Mouse (Mus musculus): Measurements from ENCODE around the gene Wdfy3. TPM values are rescaled to one million over a fixed set of nuclear protein-coding genes. Genes with fewer than 3 reads are reported as not detected.

Gene Wdfy3
- polyA plus RNA-seq, 1 experiment from 2014 or later: 33.2 TPM

GRCm38 (mm10) chr5:101957419-101957818 lies 112.3 kb downstream of the Wdfy3 start:
- no peak for DNase-seq (ENCODE audit: low spot score)
- no peak overlapping the region for H3K4me2 ChIP-seq (replicated peaks; ENCODE audit: low read depth, low read length)
- no peak overlapping the region for H3K27ac ChIP-seq (ENCODE audit: low read depth, low read length)
- no peak overlapping the region for H3K4me3 ChIP-seq (ENCODE audit: low read depth, low read length)
- ATAC-seq (ENCODE audit: low FRiP score): no peak
- H3K36me3 ChIP-seq (ENCODE audit: control insufficient read depth, insufficient read depth, low read length): peaks cover 7% of the 10 kb centered on the region; the same call in 1 of the 2 replicates
- no peak overlapping the region for H3K9ac ChIP-seq (ENCODE audit: low read depth, low read length)
- no peaks in the 10 kb centered on the region for H3K4me1 ChIP-seq (replicated peaks; ENCODE audit: control insufficient read depth, insufficient read depth, low read length)
- H3K27me3 ChIP-seq (ENCODE audit: control insufficient read depth, insufficient read depth, low read length): no peaks in the 10 kb centered on the region
- no peaks in the 10 kb centered on the region for H3K9me3 ChIP-seq (ENCODE audit: control insufficient read depth, low read length)
- WGBS: 92% methylated on average over 8 of the region's 8 CpGs

- Histone ChIP-seq H3K4me1 (replicated peaks; ENCODE audit: control insufficient read depth, insufficient read depth, low read length) (no peaks in the 10 kb centered on the region), H3K4me3 (ENCODE audit: low read depth, low read length) (no peak overlapping the region), H3K36me3 (ENCODE audit: control insufficient read depth, insufficient read depth, low read length) (0 out of 2 replicates have a peak, but pooled peaks cover 2% of the 10 kb centered on the region), H3K27ac (ENCODE audit: low read depth, low read length) (no peak overlapping the region), H3K27me3 (ENCODE audit: control insufficient read depth, insufficient read depth, low read length) (no peaks in the 10 kb centered on the region), H3K4me2 (replicated peaks; ENCODE audit: low read depth, low read length) (no peak overlapping the region), H3K9me3 (ENCODE audit: control insufficient read depth, low read length) (no peaks in the 10 kb centered on the region), H3K9ac (ENCODE audit: low read depth, low read length) (no peak overlapping the region)
- no peak for ATAC-seq (ENCODE audit: low FRiP score)
- no peak for DNase-seq (ENCODE audit: low spot score)
- 90% methylated on average over 16 of the region's 16 CpGs for WGBS
These were observed 115.1 kb downstream of the Wdfy3 start for GRCm38 (mm10) chr5:101954393-101955340.

- Histone ChIP-seq H3K4me1 (replicated peaks; ENCODE audit: control insufficient read depth, insufficient read depth, low read length) (no peaks in the 10 kb centered on the region), H3K36me3 (ENCODE audit: control insufficient read depth, insufficient read depth, low read length) (0 out of 2 replicates have a peak, but pooled peaks cover 2% of the 10 kb centered on the region), H3K9me3 (ENCODE audit: control insufficient read depth, low read length) (no peaks in the 10 kb centered on the region), H3K4me2 (replicated peaks; ENCODE audit: low read depth, low read length) (no peak overlapping the region), H3K9ac (ENCODE audit: low read depth, low read length) (no peak overlapping the region), H3K4me3 (ENCODE audit: low read depth, low read length) (no peak overlapping the region), H3K27me3 (ENCODE audit: control insufficient read depth, insufficient read depth, low read length) (no peaks in the 10 kb centered on the region), H3K27ac (ENCODE audit: low read depth, low read length) (no peak overlapping the region)
- 92% methylated on average over 1 of the region's 1 CpGs for WGBS
- DNase-seq (ENCODE audit: low spot score) (no peak), ATAC-seq (ENCODE audit: low FRiP score) (no peak)
These were observed 117.8 kb downstream of the Wdfy3 start for GRCm38 (mm10) chr5:101951918-101952317.

GRCm38 (mm10) chr5:101949323-101949722 lies 120.4 kb downstream of the Wdfy3 start:
- DNase-seq (ENCODE audit: low spot score) (no peak), ATAC-seq (ENCODE audit: low FRiP score) (no peak)

GRCm38 (mm10) chr5:101948641-101949040 lies 121.1 kb downstream of the Wdfy3 start:
- H3K9ac ChIP-seq (ENCODE audit: low read depth, low read length): no peak overlapping the region
- no peak overlapping the region for H3K4me2 ChIP-seq (replicated peaks; ENCODE audit: low read depth, low read length)
- no peaks in the 10 kb centered on the region for H3K4me1 ChIP-seq (replicated peaks; ENCODE audit: control insufficient read depth, insufficient read depth, low read length)
- H3K9me3 ChIP-seq (ENCODE audit: control insufficient read depth, low read length): no peaks in the 10 kb centered on the region
- 0 out of 2 replicates have a peak, but pooled peaks cover 2% of the 10 kb centered on the region for H3K36me3 ChIP-seq (ENCODE audit: control insufficient read depth, insufficient read depth, low read length)
- 87% methylated on average over 7 of the region's 7 CpGs for WGBS
- DNase-seq (ENCODE audit: low spot score): no peak
- no peak overlapping the region for H3K27ac ChIP-seq (ENCODE audit: low read depth, low read length)
- no peaks in the 10 kb centered on the region for H3K27me3 ChIP-seq (ENCODE audit: control insufficient read depth, insufficient read depth, low read length)
- no peak for ATAC-seq (ENCODE audit: low FRiP score)
- H3K4me3 ChIP-seq (ENCODE audit: low read depth, low read length): no peak overlapping the region

More at GRCm38 (mm10) chr5:101949323-101949722, 120.4 kb downstream of the Wdfy3 start:
- Histone ChIP-seq H3K4me2 (replicated peaks; ENCODE audit: low read depth, low read length) (no peak overlapping the region), H3K9ac (ENCODE audit: low read depth, low read length) (no peak overlapping the region), H3K4me1 (replicated peaks; ENCODE audit: control insufficient read depth, insufficient read depth, low read length) (no peaks in the 10 kb centered on the region), H3K27ac (ENCODE audit: low read depth, low read length) (no peak overlapping the region), H3K27me3 (ENCODE audit: control insufficient read depth, insufficient read depth, low read length) (no peaks in the 10 kb centered on the region), H3K36me3 (ENCODE audit: control insufficient read depth, insufficient read depth, low read length) (0 out of 2 replicates have a peak, but pooled peaks cover 2% of the 10 kb centered on the region), H3K9me3 (ENCODE audit: control insufficient read depth, low read length) (no peaks in the 10 kb centered on the region), H3K4me3 (ENCODE audit: low read depth, low read length) (no peak overlapping the region)
- 51% methylated on average over 8 of the region's 8 CpGs for WGBS

- H3K9me3 ChIP-seq (ENCODE audit: control insufficient read depth, low read length): no peaks in the 10 kb centered on the region
- H3K27ac ChIP-seq (ENCODE audit: low read depth, low read length): no peak overlapping the region
- H3K4me3 ChIP-seq (ENCODE audit: low read depth, low read length): no peak overlapping the region
- H3K4me2 ChIP-seq (replicated peaks; ENCODE audit: low read depth, low read length): no peak overlapping the region
- ATAC-seq (ENCODE audit: low FRiP score) (no peak), DNase-seq (ENCODE audit: low spot score) (no peak)
- no peaks in the 10 kb centered on the region for H3K4me1 ChIP-seq (replicated peaks; ENCODE audit: control insufficient read depth, insufficient read depth, low read length)
- H3K9ac ChIP-seq (ENCODE audit: low read depth, low read length): no peak overlapping the region
- no peaks in the 10 kb centered on the region for H3K27me3 ChIP-seq (ENCODE audit: control insufficient read depth, insufficient read depth, low read length)
- WGBS: 90% methylated on average over 5 of the region's 5 CpGs
- peaks cover 6% of the 10 kb centered on the region; the same call in 1 of the 2 replicates for H3K36me3 ChIP-seq (ENCODE audit: control insufficient read depth, insufficient read depth, low read length)
These were observed 124.0 kb downstream of the Wdfy3 start for GRCm38 (mm10) chr5:101945731-101946130.

- Histone ChIP-seq H3K27me3 (ENCODE audit: control insufficient read depth, insufficient read depth, low read length) (no peaks in the 10 kb centered on the region), H3K36me3 (ENCODE audit: control insufficient read depth, insufficient read depth, low read length) (peaks cover 18% of the 10 kb centered on the region), H3K4me2 (replicated peaks; ENCODE audit: low read depth, low read length) (no peak overlapping the region), H3K4me1 (replicated peaks; ENCODE audit: control insufficient read depth, insufficient read depth, low read length) (no peaks in the 10 kb centered on the region), H3K27ac (ENCODE audit: low read depth, low read length) (no peak overlapping the region), H3K4me3 (ENCODE audit: low read depth, low read length) (no peak overlapping the region), H3K9me3 (ENCODE audit: control insufficient read depth, low read length) (no peaks in the 10 kb centered on the region), H3K9ac (ENCODE audit: low read depth, low read length) (no peak overlapping the region)
- 96% methylated on average over 13 of the region's 13 CpGs for WGBS
- ATAC-seq (ENCODE audit: low FRiP score): no peak
- DNase-seq (ENCODE audit: low spot score): no peak
These were observed 131.7 kb downstream of the Wdfy3 start for GRCm38 (mm10) chr5:101937909-101938596.

- WGBS: 94% methylated on average over 21 of the region's 21 CpGs
- Histone ChIP-seq H3K27ac (ENCODE audit: low read depth, low read length) (no peak overlapping the region), H3K9me3 (ENCODE audit: control insufficient read depth, low read length) (no peaks in the 10 kb centered on the region), H3K4me3 (ENCODE audit: low read depth, low read length) (no peak overlapping the region), H3K4me2 (replicated peaks; ENCODE audit: low read depth, low read length) (no peak overlapping the region), H3K36me3 (ENCODE audit: control insufficient read depth, insufficient read depth, low read length) (peaks cover 20% of the 10 kb centered on the region), H3K27me3 (ENCODE audit: control insufficient read depth, insufficient read depth, low read length) (no peaks in the 10 kb centered on the region), H3K9ac (ENCODE audit: low read depth, low read length) (no peak overlapping the region), H3K4me1 (replicated peaks; ENCODE audit: control insufficient read depth, insufficient read depth, low read length) (no peaks in the 10 kb centered on the region)
- no peak for DNase-seq (ENCODE audit: low spot score)
- no peak for ATAC-seq (ENCODE audit: low FRiP score)
These were observed 132.4 kb downstream of the Wdfy3 start for GRCm38 (mm10) chr5:101937362-101937761.

All from hindbrain, embryonic 11.5 days (tissue).